In genomic region chr1:72577481-72577922, GRCm38 (mm10) we compare ENCODE assay signal across 9 mouse cellular contexts. TPM values are rescaled to one million over a fixed set of nuclear protein-coding genes. Genes with fewer than 3 reads are reported as not detected.
A peak's percentile ranks its signal among the peaks of the same experiment; 100 is the strongest.
DNase-seq lines count a peak whose midpoint lies in the region; ATAC-seq and TF ChIP-seq lines count a peak whose summit lies in the region.
"Had no signal": no experiment of that assay in that cellular context is flagged by ENCODE, and none has a peak within 500 bp of the region (broad histone marks: within the 10 kb centered on the region; RNA-seq: fewer than 3 reads in every experiment).

No protein-coding gene starts in this region.

- peak overlapping the region; percentile 20; the same call in 1 of the 2 replicates for H3K4me2 ChIP-seq in stomach, embryonic 14.5 days (replicated peaks; ENCODE audit: low read depth, low read length)
- no peak overlapping the region for H3K4me2 ChIP-seq in stomach, postnatal 0 days (replicated peaks; ENCODE audit: low read depth)
- peak overlapping the region; percentile 41 for H3K4me2 ChIP-seq in forebrain, embryonic 11.5 days (ENCODE audit: low read depth, low read length, severe bottlenecking)
- H3K4me2 ChIP-seq in limb, embryonic 14.5 days (replicated peaks; ENCODE audit: low read depth, low read length, severe bottlenecking), result peak overlapping the region; percentile 37

- H3K27me3 ChIP-seq in stomach, embryonic 14.5 days (ENCODE audit: control insufficient read depth, insufficient read depth, low read length), result no peaks in the 10 kb centered on the region
- no peaks in the 10 kb centered on the region for H3K27me3 ChIP-seq in stomach, postnatal 0 days (ENCODE audit: control insufficient read depth, insufficient read depth, low read length)
- H3K27me3 ChIP-seq in forebrain, embryonic 11.5 days (ENCODE audit: control insufficient read depth, insufficient read depth, low read length), result no peaks in the 10 kb centered on the region
- H3K27me3 ChIP-seq in limb, embryonic 14.5 days (ENCODE audit: control insufficient read depth, insufficient read depth, low read length), result no peaks in the 10 kb centered on the region; the same call in 1 of the 2 replicates

- 0 out of 2 replicates have a peak, but pooled peaks cover 3% of the 10 kb centered on the region for H3K4me1 ChIP-seq in stomach, embryonic 14.5 days (ENCODE audit: control insufficient read depth, insufficient read depth, low read length)
- H3K4me1 ChIP-seq in stomach, postnatal 0 days (replicated peaks; ENCODE audit: control insufficient read depth, insufficient read depth), result no peaks in the 10 kb centered on the region
- H3K4me1 ChIP-seq in forebrain, embryonic 11.5 days (replicated peaks; ENCODE audit: control insufficient read depth, insufficient read depth, low read length), result peaks cover 10% of the 10 kb centered on the region
- H3K4me1 ChIP-seq in limb, embryonic 14.5 days (ENCODE audit: control insufficient read depth, insufficient read depth, low read length), result peaks cover 8% of the 10 kb centered on the region

- DNase-seq in stomach, postnatal 0 days (ENCODE audit: low spot score), result no peak
- no peak for DNase-seq in forebrain, embryonic 11.5 days (ENCODE audit: low spot score)
- no peak for DNase-seq in limb, embryonic 14.5 days (ENCODE audit: low spot score)
- no peak for DNase-seq in adrenal gland, postnatal 10 days
- no peak for DNase-seq in urinary bladder, postnatal 10 days (ENCODE audit: low spot score)
- no peak for DNase-seq in adrenal gland, adult 18-20 months (ENCODE audit: low spot score in 2 of 2)
- DNase-seq: cerebellum, adult 8-10 months; liver had no signal

- no peak for ATAC-seq in stomach, embryonic 14.5 days (ENCODE audit: insufficient number of reproducible peaks, insufficient read depth, low FRiP score, low read depth)
- no peak for ATAC-seq in stomach, postnatal 0 days (ENCODE audit: low FRiP score, low TSS enrichment)
- peak; percentile 36; the same call in 1 of the 2 replicates for ATAC-seq in forebrain, embryonic 11.5 days (replicated peaks; ENCODE audit: low FRiP score)
- ATAC-seq in limb, embryonic 14.5 days (ENCODE audit: low FRiP score, low read depth), result no peak

- no peak for TF ChIP-seq POLR2A in limb, embryonic 14.5 days (IDR thresholded peaks at IDR 0.05; ENCODE audit: borderline replicate concordance, extremely low read depth, insufficient read depth, insufficient read length)

- H3K36me3 ChIP-seq in stomach, embryonic 14.5 days (ENCODE audit: control insufficient read depth, insufficient read depth, low read length), result no peaks in the 10 kb centered on the region
- no peaks in the 10 kb centered on the region for H3K36me3 ChIP-seq in stomach, postnatal 0 days (ENCODE audit: control insufficient read depth, insufficient read depth, low read length)
- no peaks in the 10 kb centered on the region for H3K36me3 ChIP-seq in forebrain, embryonic 11.5 days (ENCODE audit: control insufficient read depth, insufficient read depth, low read length)
- H3K36me3 ChIP-seq in limb, embryonic 14.5 days (ENCODE audit: control insufficient read depth, insufficient read depth, low read length), result no peaks in the 10 kb centered on the region

- H3K27ac ChIP-seq in stomach, embryonic 14.5 days (ENCODE audit: low read length), result no peak overlapping the region
- no peak overlapping the region for H3K27ac ChIP-seq in stomach, postnatal 0 days (replicated peaks)
- no peak overlapping the region for H3K27ac ChIP-seq in forebrain, embryonic 11.5 days (ENCODE audit: low read depth, low read length)
- H3K27ac ChIP-seq in limb, embryonic 14.5 days (replicated peaks; ENCODE audit: low read depth, low read length), result no peak overlapping the region

- no peak overlapping the region for H3K4me3 ChIP-seq in stomach, embryonic 14.5 days (ENCODE audit: low read depth, low read length)
- H3K4me3 ChIP-seq in stomach, postnatal 0 days (ENCODE audit: low read depth, low read length), result no peak overlapping the region
- no peak overlapping the region for H3K4me3 ChIP-seq in forebrain, embryonic 11.5 days (ENCODE audit: low read depth, low read length)
- H3K4me3 ChIP-seq in limb, embryonic 14.5 days (replicated peaks; ENCODE audit: low read length), result peak overlapping the region; percentile 14; the same call in 1 of the 2 replicates

- no peak for TF ChIP-seq EP300 in stomach, postnatal 0 days (optimal IDR thresholded peaks at IDR 0.05)

- no peak overlapping the region for H3K9ac ChIP-seq in stomach, embryonic 14.5 days (replicated peaks; ENCODE audit: low read depth, low read length)
- no peak overlapping the region for H3K9ac ChIP-seq in stomach, postnatal 0 days (ENCODE audit: low read length)
- 0 out of 2 replicates have a peak overlapping the region, but pooled peaks have one; percentile 17 for H3K9ac ChIP-seq in forebrain, embryonic 11.5 days (ENCODE audit: low read length)
- H3K9ac ChIP-seq in limb, embryonic 14.5 days (ENCODE audit: low read depth, low read length, severe bottlenecking), result peak overlapping the region; percentile 1; the same call in 1 of the 2 replicates

- 15% methylated on average over 12 of the region's 12 CpGs for WGBS in stomach, embryonic 14.5 days
- WGBS in stomach, postnatal 0 days, result 20% methylated on average over 12 of the region's 12 CpGs
- 2% methylated on average over 12 of the region's 12 CpGs for WGBS in forebrain, embryonic 11.5 days
- 5% methylated on average over 12 of the region's 12 CpGs for WGBS in limb, embryonic 14.5 days

- TF ChIP-seq CTCF in stomach, postnatal 0 days (IDR thresholded peaks at IDR 0.05; ENCODE audit: low read depth), result no peak

- H3K9me3 ChIP-seq in stomach, embryonic 14.5 days (ENCODE audit: control insufficient read depth, low read depth, low read length), result no peaks in the 10 kb centered on the region
- H3K9me3 ChIP-seq in stomach, postnatal 0 days (ENCODE audit: control insufficient read depth, low read length), result no peaks in the 10 kb centered on the region
- no peaks in the 10 kb centered on the region for H3K9me3 ChIP-seq in forebrain, embryonic 11.5 days (ENCODE audit: control insufficient read depth, low read length)
- no peaks in the 10 kb centered on the region for H3K9me3 ChIP-seq in limb, embryonic 14.5 days (ENCODE audit: control insufficient read depth, low read length)

RNA-seq across cellular contexts. Expression of gene Smarcal1, which starts 5.5 kb away (rescaled TPM):
- 24.3 and 29.2 TPM in 2 replicates for polyA plus RNA-seq in stomach, embryonic 14.5 days (2014; fragmentation: Nextera tagmentation; extraction: Ambion mirVana)
- polyA plus RNA-seq in stomach, postnatal 0 days (2015; fragmentation: Nextera tagmentation; extraction: Ambion mirVana), result 7.3 and 7.5 TPM in 2 replicates
- 29.9 and 34.1 TPM in 2 replicates for polyA plus RNA-seq in forebrain, embryonic 11.5 days (2014; fragmentation: Nextera tagmentation; extraction: Ambion mirVana)
- polyA plus RNA-seq in limb, embryonic 14.5 days (2012; rRNA removed), result 36.8 and 42.9 TPM in 2 replicates
- 22.1 and 28.1 TPM in 2 replicates for polyA plus RNA-seq in limb, embryonic 14.5 days (2014; fragmentation: Nextera tagmentation; extraction: Ambion mirVana)
- 10 to 100 TPM; 26.3 to 40.2 TPM for total RNA-seq in adrenal gland, postnatal 10 days (2021)
- total RNA-seq in adrenal gland, adult 18-20 months (2021), result 10 to 100 TPM; 33.7 to 42.6 TPM

RNA-seq across cellular contexts. Expression of gene March4, which starts 40.8 kb away (rescaled TPM):
- polyA plus RNA-seq in stomach, embryonic 14.5 days (2014; fragmentation: Nextera tagmentation; extraction: Ambion mirVana), result 0.10 and 0.13 TPM in 2 replicates
- 0.08 and 0.11 TPM in 2 replicates for polyA plus RNA-seq in stomach, postnatal 0 days (2015; fragmentation: Nextera tagmentation; extraction: Ambion mirVana)
- 0.15 TPM in 2 replicates for polyA plus RNA-seq in forebrain, embryonic 11.5 days (2014; fragmentation: Nextera tagmentation; extraction: Ambion mirVana)
- polyA plus RNA-seq in limb, embryonic 14.5 days (2012; rRNA removed), result 0.05 and 0.06 TPM in 2 replicates
- not detected in 2 replicates for polyA plus RNA-seq in limb, embryonic 14.5 days (2014; fragmentation: Nextera tagmentation; extraction: Ambion mirVana)
- total RNA-seq in adrenal gland, postnatal 10 days (2021), result 1 to 10 TPM; 1.3 to 2.5 TPM
- total RNA-seq in adrenal gland, adult 18-20 months (2021), result under 1 TPM; 0.38 to 0.50 TPM

Comparison
In these comparisons a context has a peak if more than half of its experiments do, and no peak if none do; other contexts are left out.
1. H3K9ac ChIP-seq: peak in forebrain, embryonic 11.5 days (single experiment) and limb, embryonic 14.5 days (single experiment); none in stomach, embryonic 14.5 days (single experiment) and stomach, postnatal 0 days (single experiment).